Mouse (Mus musculus): ENCODE measurements at regions not wholly inside any gene's neighbourhood (a gene's known extent, or its start where the extent isn't known, plus 50 kb on each side); places are given as distances from the start of the nearest gene placed in this dataset.

- no peak for TF ChIP-seq POLR2A (IDR thresholded peaks at IDR 0.05; ENCODE audit: borderline replicate concordance, extremely low read depth, low read depth, low read length)
- no peak for TF ChIP-seq CTCF (IDR thresholded peaks at IDR 0.05; ENCODE audit: insufficient read depth, low read length)
Measured at GRCm38 (mm10) chr7:90066275-90066674, 63.7 kb upstream of the Picalm start.

Measured in lung, adult 2 months (tissue).